Mouse (Mus musculus): ENCODE data around the gene Olfr904. TPM values are rescaled to one million over a fixed set of nuclear protein-coding genes. Genes with fewer than 3 reads are reported as not detected.
"Not testable (repeated sequence)": the region's sequence is repeated elsewhere in the genome, so short reads cannot be mapped to it uniquely, and the experiment has no call there.

Gene Olfr904
- not detected in 2 replicates for polyA plus RNA-seq (2015; fragmentation: Nextera tagmentation; extraction: Ambion mirVana)

DNA sequence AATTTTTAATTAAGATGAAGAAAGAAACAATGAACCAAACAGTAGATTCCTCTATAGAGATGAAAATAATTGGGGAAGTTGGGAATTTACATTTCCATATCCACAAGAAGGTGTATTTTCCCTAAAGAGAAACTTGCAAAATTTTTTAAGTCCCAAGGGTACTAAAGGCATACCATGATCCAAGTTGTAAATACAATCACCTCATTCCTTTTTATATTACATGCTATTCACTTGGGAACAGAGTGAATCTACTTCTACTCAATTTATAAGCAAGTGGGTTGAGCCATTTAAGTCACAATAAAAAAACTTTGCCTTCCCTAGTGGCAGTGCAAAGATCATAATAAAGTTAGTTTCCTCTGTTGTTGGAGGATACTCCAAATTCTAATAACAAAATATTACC lies at the start of gene Olfr904:
Gene Olfr904 (plus strand): TSS at position 301 of the 400 bp plus-strand sequence.
- Histone ChIP-seq H3K9me3 (no peaks in the 10 kb centered on the region), H3K4me2 (no peak within 1 kb of the TSS), H3K4me3 (no peak within 1 kb of the TSS), H3K27me3 (no peaks in the 10 kb centered on the region), H3K9ac (no peak within 1 kb of the TSS), H3K36me3 (no peaks in the 10 kb centered on the region), H3K4me1 (no peaks in the 10 kb centered on the region), H3K27ac (no peak within 1 kb of the TSS)
- no peak for ATAC-seq (ENCODE audit: insufficient number of reproducible peaks, insufficient read depth, low FRiP score, low TSS enrichment, low read depth)

GRCm38 (mm10) chr9:38413502-38413901 lies 49.4 kb upstream of the Olfr904 start:
- not testable (repeated sequence) for ATAC-seq (ENCODE audit: insufficient number of reproducible peaks, insufficient read depth, low FRiP score, low TSS enrichment, low read depth); H3K4me2 ChIP-seq; H3K4me1 ChIP-seq; H3K27ac ChIP-seq; H3K9me3 ChIP-seq; H3K9ac ChIP-seq; H3K27me3 ChIP-seq; H3K4me3 ChIP-seq; H3K36me3 ChIP-seq
- 91% methylated on average over 14 of the region's 14 CpGs for WGBS

DNA sequence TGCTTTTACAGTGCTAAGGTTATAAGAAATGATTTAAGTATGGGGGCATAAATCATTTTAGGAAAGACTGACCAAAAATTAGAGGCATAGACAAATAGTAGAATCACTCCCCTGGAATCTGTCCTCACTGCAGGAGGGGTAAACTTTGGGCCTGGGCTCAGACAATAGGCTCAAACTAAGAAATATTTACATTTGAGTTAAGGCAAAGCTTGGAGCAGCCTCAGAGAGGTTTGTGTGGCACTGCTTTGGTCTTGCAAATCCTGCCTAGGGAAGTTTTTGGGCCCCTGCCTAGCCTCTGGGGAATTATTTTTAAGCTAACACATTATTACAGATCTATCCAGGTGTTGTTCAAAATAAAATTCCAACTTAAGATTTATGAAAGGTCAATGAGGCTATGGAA lies 39.1 kb upstream of the Olfr904 start:
- H3K27me3 ChIP-seq, result no peaks in the 10 kb centered on the region
- H3K9ac ChIP-seq, result no peak overlapping the region
- no peak overlapping the region for H3K4me2 ChIP-seq
- H3K36me3 ChIP-seq, result no peaks in the 10 kb centered on the region
- no peaks in the 10 kb centered on the region for H3K4me1 ChIP-seq
- H3K27ac ChIP-seq, result no peak overlapping the region
- no peak for ATAC-seq (ENCODE audit: insufficient number of reproducible peaks, insufficient read depth, low FRiP score, low TSS enrichment, low read depth)
- no peaks in the 10 kb centered on the region for H3K9me3 ChIP-seq
- H3K4me3 ChIP-seq, result no peak overlapping the region

- no peak overlapping the region for H3K27ac ChIP-seq
- H3K36me3 ChIP-seq, result no peaks in the 10 kb centered on the region
- H3K4me2 ChIP-seq, result no peak overlapping the region
- H3K9ac ChIP-seq, result no peak overlapping the region
- no peaks in the 10 kb centered on the region for H3K4me1 ChIP-seq
- H3K4me3 ChIP-seq, result no peak overlapping the region
- H3K27me3 ChIP-seq, result no peaks in the 10 kb centered on the region
- no peaks in the 10 kb centered on the region for H3K9me3 ChIP-seq
- ATAC-seq (ENCODE audit: insufficient number of reproducible peaks, insufficient read depth, low FRiP score, low TSS enrichment, low read depth), result no peak
- 40% methylated on average over 1 of the region's 1 CpGs for WGBS
Measured at GRCm38 (mm10) chr9:38427026-38427425, 35.9 kb upstream of the Olfr904 start.

GRCm38 (mm10) chr9:38429155-38429554 lies 33.8 kb upstream of the Olfr904 start, which contains the start of gene Olfr901:
Gene Olfr901, plus strand, starts transcription at chr9:38429455.
- no peaks in the 10 kb centered on the region for H3K27me3 ChIP-seq
- H3K9ac ChIP-seq, result no peak within 1 kb of the TSS
- H3K9me3 ChIP-seq, result no peaks in the 10 kb centered on the region
- H3K4me2 ChIP-seq, result no peak within 1 kb of the TSS
- H3K36me3 ChIP-seq, result no peaks in the 10 kb centered on the region
- 78% methylated on average over 1 of the region's 1 CpGs for WGBS
- no peaks in the 10 kb centered on the region for H3K4me1 ChIP-seq
- no peak within 1 kb of the TSS for H3K4me3 ChIP-seq
- ATAC-seq (ENCODE audit: insufficient number of reproducible peaks, insufficient read depth, low FRiP score, low TSS enrichment, low read depth), result no peak
- H3K27ac ChIP-seq, result no peak within 1 kb of the TSS

DNA sequence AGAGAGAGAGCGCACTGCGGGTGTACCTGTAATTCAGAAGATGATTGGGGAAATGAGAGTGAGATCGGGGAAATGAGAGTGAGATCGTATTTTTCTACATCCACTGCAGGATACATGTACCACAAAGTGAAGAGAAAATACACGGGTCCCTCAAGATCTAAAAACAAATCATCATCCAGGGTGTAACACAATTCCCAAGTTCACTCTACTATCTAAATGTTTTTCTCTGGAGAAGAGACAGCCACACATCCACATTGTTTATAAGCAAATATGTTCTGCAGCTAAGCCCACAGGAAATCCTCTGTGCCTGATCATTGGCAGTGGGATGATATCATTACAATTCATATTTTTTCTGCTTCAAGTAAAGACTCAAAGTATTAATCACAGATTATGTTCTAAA lies 15.6 kb upstream of the Olfr904 start, which contains the start of gene Olfr902:
Gene Olfr902 (plus strand): TSS at position 301 of the 400 bp plus-strand sequence.
- Histone ChIP-seq H3K27me3 (no peaks in the 10 kb centered on the region), H3K36me3 (no peaks in the 10 kb centered on the region), H3K9ac (no peak within 1 kb of the TSS), H3K27ac (no peak within 1 kb of the TSS), H3K4me3 (no peak within 1 kb of the TSS), H3K9me3 (no peaks in the 10 kb centered on the region), H3K4me2 (no peak within 1 kb of the TSS), H3K4me1 (no peaks in the 10 kb centered on the region)
- ATAC-seq (ENCODE audit: insufficient number of reproducible peaks, insufficient read depth, low FRiP score, low TSS enrichment, low read depth), result no peak
- WGBS, result 82% methylated on average over 5 of the region's 5 CpGs

GRCm38 (mm10) chr9:38470807-38471206 lies 7.9 kb downstream of the Olfr904 start, which contains the start of gene Olfr905:
Gene Olfr905, plus strand, starts transcription at chr9:38471107.
- Histone ChIP-seq H3K9me3 (no peaks in the 10 kb centered on the region), H3K4me2 (no peak within 1 kb of the TSS), H3K4me3 (no peak within 1 kb of the TSS), H3K9ac (no peak within 1 kb of the TSS), H3K27me3 (no peaks in the 10 kb centered on the region), H3K4me1 (no peaks in the 10 kb centered on the region), H3K36me3 (no peaks in the 10 kb centered on the region), H3K27ac (no peak within 1 kb of the TSS)
- ATAC-seq (ENCODE audit: insufficient number of reproducible peaks, insufficient read depth, low FRiP score, low TSS enrichment, low read depth), result no peak

GRCm38 (mm10) chr9:38486785-38487184 lies 23.8 kb downstream of the Olfr904 start, which contains the start of gene Olfr906:
Gene Olfr906, plus strand, starts transcription at chr9:38487085.
- Histone ChIP-seq H3K4me1 (no peaks in the 10 kb centered on the region), H3K4me3 (no peak within 1 kb of the TSS), H3K4me2 (no peak within 1 kb of the TSS), H3K9me3 (no peaks in the 10 kb centered on the region), H3K9ac (no peak within 1 kb of the TSS), H3K27me3 (no peaks in the 10 kb centered on the region), H3K27ac (no peak within 1 kb of the TSS), H3K36me3 (no peaks in the 10 kb centered on the region)
- ATAC-seq (ENCODE audit: insufficient number of reproducible peaks, insufficient read depth, low FRiP score, low TSS enrichment, low read depth), result no peak
- 81% methylated on average over 3 of the region's 3 CpGs for WGBS

DNA sequence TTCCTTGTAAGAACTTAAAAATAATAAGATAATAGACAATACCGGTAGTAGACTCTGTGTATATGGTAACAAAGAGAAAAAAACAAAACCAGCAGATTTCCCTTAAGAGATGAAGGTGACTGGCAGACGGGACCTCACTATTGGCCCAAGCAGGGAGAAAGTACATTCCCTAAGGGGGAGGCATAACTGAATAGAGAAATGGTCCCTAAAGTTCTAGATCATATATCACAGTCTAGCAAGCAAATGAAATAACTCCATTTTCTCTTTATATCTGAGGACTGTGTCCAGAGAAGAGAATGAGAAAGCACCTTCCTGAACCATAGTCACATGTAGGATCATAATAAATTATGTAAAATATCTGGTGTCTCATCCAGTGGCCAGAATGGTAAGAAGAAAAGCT lies 32.6 kb downstream of the Olfr904 start, which contains the start of gene Olfr907:
Gene Olfr907 (plus strand): TSS at position 301 of the 400 bp plus-strand sequence.
- WGBS, result 78% methylated on average over 2 of the region's 2 CpGs
- Histone ChIP-seq H3K9me3 (no peaks in the 10 kb centered on the region), H3K36me3 (no peaks in the 10 kb centered on the region), H3K9ac (no peak within 1 kb of the TSS), H3K27ac (no peak within 1 kb of the TSS), H3K4me1 (no peaks in the 10 kb centered on the region), H3K4me3 (no peak within 1 kb of the TSS), H3K27me3 (no peaks in the 10 kb centered on the region), H3K4me2 (no peak within 1 kb of the TSS)
- no peak for ATAC-seq (ENCODE audit: insufficient number of reproducible peaks, insufficient read depth, low FRiP score, low TSS enrichment, low read depth)

DNA sequence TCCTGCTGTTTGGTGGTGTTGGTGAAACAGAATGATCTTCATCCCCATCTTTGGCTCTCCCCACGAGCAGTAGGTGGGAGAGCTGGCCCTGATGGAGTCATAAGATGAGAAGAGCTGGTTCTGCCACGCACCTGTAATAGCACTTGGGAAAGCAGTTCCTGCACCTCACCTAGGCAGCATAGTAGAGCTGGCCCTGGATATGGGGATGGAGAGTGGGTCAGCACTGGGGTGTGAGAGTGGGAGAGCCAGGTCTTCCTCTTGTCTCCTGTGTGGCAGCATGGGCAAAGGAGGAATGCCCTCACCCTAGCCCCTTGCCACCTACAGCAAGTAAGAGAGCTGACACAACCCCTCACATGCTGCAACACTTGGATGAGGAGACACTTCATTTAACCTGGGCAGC lies 49.4 kb downstream of the Olfr904 start:
- no peak overlapping the region for H3K9ac ChIP-seq
- H3K4me3 ChIP-seq, result no peak overlapping the region
- no peaks in the 10 kb centered on the region for H3K36me3 ChIP-seq
- no peaks in the 10 kb centered on the region for H3K9me3 ChIP-seq
- H3K4me1 ChIP-seq, result no peaks in the 10 kb centered on the region
- no peaks in the 10 kb centered on the region for H3K27me3 ChIP-seq
- no peak overlapping the region for H3K27ac ChIP-seq
- 56% methylated on average over 2 of the region's 2 CpGs for WGBS
- H3K4me2 ChIP-seq, result no peak overlapping the region
- ATAC-seq (ENCODE audit: insufficient number of reproducible peaks, insufficient read depth, low FRiP score, low TSS enrichment, low read depth), result no peak
